Mouse (Mus musculus): ENCODE data around the gene Aig1. TPM values are rescaled to one million over a fixed set of nuclear protein-coding genes. Genes with fewer than 3 reads are reported as not detected.

The Aig1 gene
- polyA plus RNA-seq, 1 experiment from 2014 or later = 81.4 TPM

DNA sequence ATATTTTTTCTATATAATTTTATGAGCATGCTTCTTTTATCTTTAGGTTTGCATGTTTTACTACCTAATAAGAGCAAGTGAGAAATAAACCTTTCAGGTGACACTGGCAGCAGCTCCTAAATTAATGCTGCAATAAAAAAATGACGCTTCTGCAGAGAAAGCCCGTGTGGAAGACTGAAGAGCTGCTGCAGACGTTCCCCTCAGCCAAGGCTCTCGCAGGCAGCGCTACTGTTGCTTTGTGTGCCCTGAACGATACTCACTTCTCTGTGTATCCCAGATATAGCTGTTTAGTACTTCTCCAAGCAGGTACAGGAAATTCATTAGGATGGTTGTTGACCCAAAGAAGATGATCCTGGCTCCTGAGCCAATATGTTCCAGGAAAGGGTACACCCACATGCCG is 215.5 kb downstream of the Aig1 start:
- Histone ChIP-seq H3K27me3 (no peaks in the 10 kb centered on the region), H3K4me1 (replicated peaks) (peaks cover 6% of the 10 kb centered on the region; the same call in 1 of the 2 replicates), H3K36me3 (no peaks in the 10 kb centered on the region), H3K9ac (no peak overlapping the region), H3K9me3 (no peaks in the 10 kb centered on the region), H3K4me3 (no peak overlapping the region), H3K4me2 (no peak overlapping the region), H3K27ac (replicated peaks) (no peak overlapping the region)
- 49% methylated on average over 7 of the region's 7 CpGs for WGBS
- peak; percentile 63; the same call in 1 of the 2 replicates for ATAC-seq (ENCODE audit: low read depth)

DNA sequence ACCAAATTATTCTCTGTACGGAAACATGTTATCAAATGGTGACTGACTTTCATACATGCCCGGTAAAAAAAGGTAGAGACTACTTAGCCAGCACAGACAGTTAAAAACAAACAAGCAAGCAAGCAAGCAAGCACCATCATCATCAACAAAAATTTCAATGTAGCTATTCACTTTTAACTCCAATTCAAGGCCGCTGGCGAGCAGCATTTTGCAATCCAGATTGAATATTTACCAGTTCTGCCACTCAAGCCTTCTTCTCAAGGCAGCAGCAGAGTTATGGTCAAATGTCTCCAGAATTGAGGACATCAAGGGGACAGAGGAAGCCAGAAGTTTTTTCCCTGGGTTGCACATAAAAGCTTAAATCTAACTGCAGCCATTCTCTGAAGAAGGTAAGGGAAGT is 216.7 kb downstream of the Aig1 start:
- peaks cover 6% of the 10 kb centered on the region; the same call in 1 of the 2 replicates for H3K4me1 ChIP-seq (replicated peaks)
- H3K4me2 ChIP-seq = no peak overlapping the region
- H3K27me3 ChIP-seq = no peaks in the 10 kb centered on the region
- no peaks in the 10 kb centered on the region for H3K9me3 ChIP-seq
- 88% methylated on average over 4 of the region's 4 CpGs for WGBS
- H3K27ac ChIP-seq (replicated peaks) = no peak overlapping the region
- no peak overlapping the region for H3K4me3 ChIP-seq
- no peaks in the 10 kb centered on the region for H3K36me3 ChIP-seq
- H3K9ac ChIP-seq = no peak overlapping the region
- ATAC-seq (ENCODE audit: low read depth) = no peak

- no peaks in the 10 kb centered on the region for H3K27me3 ChIP-seq
- no peak for ATAC-seq (ENCODE audit: low read depth)
- no peak overlapping the region for H3K4me3 ChIP-seq
- no peak overlapping the region for H3K4me2 ChIP-seq
- H3K9ac ChIP-seq = no peak overlapping the region
- WGBS = 22% methylated on average over 7 of the region's 7 CpGs
- H3K9me3 ChIP-seq = no peaks in the 10 kb centered on the region
- H3K4me1 ChIP-seq (replicated peaks) = no peaks in the 10 kb centered on the region
- no peak overlapping the region for H3K27ac ChIP-seq (replicated peaks)
- H3K36me3 ChIP-seq = 0 out of 2 replicates have a peak, but pooled peaks cover 3% of the 10 kb centered on the region
Observed at GRCm38 (mm10) chr10:13641750-13642149, 227.0 kb downstream of the Aig1 start.

- Histone ChIP-seq H3K27ac (replicated peaks) (0 out of 2 replicates have a peak overlapping the region, but pooled peaks have one; percentile 33), H3K27me3 (no peaks in the 10 kb centered on the region), H3K4me1 (replicated peaks) (0 out of 2 replicates have a peak, but pooled peaks cover 6% of the 10 kb centered on the region), H3K9ac (no peak overlapping the region), H3K9me3 (no peaks in the 10 kb centered on the region), H3K4me3 (no peak overlapping the region), H3K36me3 (no peaks in the 10 kb centered on the region), H3K4me2 (no peak overlapping the region)
- no peak for ATAC-seq (ENCODE audit: low read depth)
- whole genome bisulfite sequencing = 46% methylated on average over 3 of the region's 3 CpGs
Observed at GRCm38 (mm10) chr10:13631796-13632195, 237.0 kb downstream of the Aig1 start.

GRCm38 (mm10) chr10:13623735-13624134 is 245.0 kb downstream of the Aig1 start:
- H3K36me3 ChIP-seq = no peaks in the 10 kb centered on the region
- no peak overlapping the region for H3K9ac ChIP-seq
- no peak overlapping the region for H3K27ac ChIP-seq (replicated peaks)
- H3K4me2 ChIP-seq = no peak overlapping the region
- no peaks in the 10 kb centered on the region for H3K4me1 ChIP-seq (replicated peaks)
- no peaks in the 10 kb centered on the region for H3K27me3 ChIP-seq
- no peak overlapping the region for H3K4me3 ChIP-seq
- ATAC-seq (ENCODE audit: low read depth) = peak; percentile 53; the same call in 1 of the 2 replicates
- 63% methylated on average over 5 of the region's 5 CpGs for WGBS
- H3K9me3 ChIP-seq = no peaks in the 10 kb centered on the region

- ATAC-seq (ENCODE audit: low read depth) = no peak
- Histone ChIP-seq H3K4me3 (no peak overlapping the region), H3K27ac (replicated peaks) (no peak overlapping the region), H3K4me2 (no peak overlapping the region), H3K27me3 (no peaks in the 10 kb centered on the region), H3K4me1 (replicated peaks) (no peaks in the 10 kb centered on the region), H3K36me3 (no peaks in the 10 kb centered on the region), H3K9ac (no peak overlapping the region), H3K9me3 (no peaks in the 10 kb centered on the region)
- 77% methylated on average over 2 of the region's 2 CpGs for WGBS
Observed at GRCm38 (mm10) chr10:13600926-13601325, 267.9 kb downstream of the Aig1 start.

DNA sequence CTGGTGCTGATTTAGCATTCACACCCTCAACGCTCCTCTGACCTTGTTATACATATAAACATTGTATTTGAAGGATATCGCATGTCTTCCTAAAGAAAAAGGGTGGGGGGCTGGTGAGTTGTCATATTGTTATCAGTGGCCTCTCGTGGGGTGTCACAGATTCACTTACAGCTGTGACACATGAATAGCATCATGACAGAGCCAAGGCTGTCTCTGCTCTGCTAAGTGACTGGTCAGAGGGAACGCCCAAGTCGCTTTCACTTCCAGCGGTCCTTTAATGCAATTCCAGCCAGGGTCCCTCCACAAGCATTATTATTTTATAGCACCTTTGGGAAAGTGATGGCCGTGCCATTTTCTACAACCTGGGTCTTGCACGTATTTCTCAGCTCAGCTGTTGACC is 271.3 kb downstream of the Aig1 start:
- Histone ChIP-seq H3K9ac (no peak overlapping the region), H3K4me2 (no peak overlapping the region), H3K4me3 (no peak overlapping the region), H3K27me3 (no peaks in the 10 kb centered on the region), H3K9me3 (no peaks in the 10 kb centered on the region), H3K4me1 (replicated peaks) (no peaks in the 10 kb centered on the region), H3K27ac (replicated peaks) (no peak overlapping the region), H3K36me3 (no peaks in the 10 kb centered on the region)
- 56% methylated on average over 8 of the region's 8 CpGs for WGBS
- ATAC-seq (ENCODE audit: low read depth) = peak; percentile 32; the same call in 1 of the 2 replicates

Other genes with a start within 250 kb of the Aig1 start
- gene Hivep2, start 97.1 kb upstream of the Aig1 start, polyA plus RNA-seq (2015; fragmentation: Nextera tagmentation; extraction: Ambion mirVana) = 8.6 and 9.5 TPM in 2 replicates

Data from neural tube, embryonic 13.5 days (tissue).